Mouse (Mus musculus) lung, postnatal 4 days (tissue): ENCODE measurements around the gene Eif2b3.

ENCODE experiments used
- DNase-seq, 2 experiments: peaks; one replicate each; pipeline ENCODE4 v3.0.0; 2021

Gene Eif2b3

DNA sequence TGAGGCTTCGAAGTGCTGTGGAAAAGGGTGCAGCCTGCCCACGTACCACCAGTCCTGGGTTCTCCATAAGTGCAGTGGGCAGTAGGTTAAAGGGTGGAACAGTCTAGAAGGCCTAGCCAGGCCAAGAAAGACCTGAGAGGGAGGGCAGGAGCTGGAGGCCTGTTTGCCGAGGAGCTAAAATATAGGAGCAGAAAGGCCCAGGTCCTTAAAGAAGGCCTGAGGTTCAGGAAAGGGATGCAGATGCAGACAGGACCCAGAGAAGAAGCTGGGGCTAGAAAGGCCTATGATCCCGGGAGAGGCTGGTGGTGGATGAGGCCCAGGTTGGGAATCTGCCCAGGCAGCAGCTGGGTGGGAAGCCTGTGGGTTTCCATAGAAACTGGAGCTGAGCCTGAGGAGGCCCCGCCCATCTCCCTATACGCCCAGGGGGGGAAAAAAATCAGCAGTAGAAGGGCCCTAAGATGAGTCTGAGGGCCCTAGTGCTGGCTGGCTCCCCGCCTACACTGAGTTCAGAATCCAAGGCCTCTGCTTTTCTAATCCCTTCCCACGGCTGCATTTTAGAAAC, 106.2 kb downstream of the Eif2b3 start, which contains the start of gene Btbd19:
Btbd19 (minus strand) TSS at position 378 of the 562 bp plus-strand sequence.
- peak; percentile 79 to 90 for DNase-seq

GRCm38 (mm10) chr4:117125910-117126674, 106.9 kb downstream of the Eif2b3 start:
- DNase-seq: peak; percentile 87 to 90

DNA sequence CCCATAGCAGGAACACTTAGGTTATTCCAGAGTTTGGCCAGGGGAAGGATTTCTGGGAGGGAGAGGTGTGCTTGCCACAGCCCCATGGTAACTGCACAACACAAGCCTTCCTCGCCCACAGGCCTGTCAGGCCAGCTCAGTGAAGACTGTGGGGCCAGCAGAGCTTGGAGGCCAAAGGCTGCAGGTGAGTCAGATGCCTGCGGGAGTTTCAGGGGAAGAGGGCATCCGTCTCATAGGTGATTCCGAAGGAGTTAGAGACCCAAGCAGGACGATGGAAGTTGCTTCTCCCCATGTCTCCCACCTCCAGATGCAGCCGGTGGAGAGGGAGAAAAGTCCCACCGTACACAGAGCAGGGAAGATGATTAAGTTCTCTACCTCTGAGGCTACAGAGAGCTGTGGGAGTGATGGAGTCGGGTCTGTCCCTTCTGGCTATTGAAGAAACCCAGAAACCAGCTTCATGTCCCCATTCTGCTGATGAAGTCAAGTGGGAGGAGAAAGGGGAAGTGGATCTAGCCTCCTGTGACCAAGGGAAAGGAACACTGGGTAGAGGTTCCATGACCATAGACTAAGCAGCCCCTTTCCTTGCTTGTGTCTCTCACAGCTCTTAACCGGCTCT, 107.6 kb downstream of the Eif2b3 start, which contains the start of gene Tctex1d4:
Tctex1d4 (plus strand) TSS at position 120 of the 616 bp plus-strand sequence.
- peak; percentile 26 to 38 for DNase-seq

DNA sequence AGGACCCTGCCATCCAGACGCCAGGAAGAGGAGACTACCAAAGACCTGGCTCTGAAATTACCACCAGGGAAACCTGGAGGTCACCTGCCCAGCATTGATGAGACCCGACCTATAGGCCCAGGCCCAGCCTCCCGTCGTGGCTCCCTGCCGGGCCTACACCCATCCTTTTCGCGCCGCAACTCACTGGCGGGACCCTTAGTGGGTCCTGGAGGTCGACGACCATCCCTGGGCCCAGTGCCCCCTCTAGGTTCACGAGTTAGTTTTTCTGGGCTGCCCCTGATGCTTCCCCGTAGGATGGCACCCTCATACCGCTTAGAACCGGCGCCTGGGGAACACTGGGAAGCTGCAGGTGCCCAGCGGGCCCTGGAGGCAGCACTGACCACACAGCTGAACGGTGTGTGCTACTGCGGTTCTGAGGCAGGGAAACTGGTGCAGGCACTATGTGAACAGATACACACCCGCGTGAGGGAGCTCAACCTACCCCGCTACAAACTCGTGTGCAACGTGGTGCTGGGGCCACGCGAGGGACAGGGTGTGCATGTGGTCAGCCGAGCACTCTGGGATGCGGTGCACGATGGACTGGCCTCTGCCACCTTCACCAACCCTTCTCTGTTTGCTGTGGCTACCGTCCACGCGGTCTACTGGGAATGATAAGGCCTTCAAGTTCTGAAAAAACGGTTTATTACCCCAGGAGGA, 108.9 kb downstream of the Eif2b3 start:
- no peak for DNase-seq

- DNase-seq: no peak
Measured at GRCm38 (mm10) chr4:117130790-117131189, 111.6 kb downstream of the Eif2b3 start.

DNA sequence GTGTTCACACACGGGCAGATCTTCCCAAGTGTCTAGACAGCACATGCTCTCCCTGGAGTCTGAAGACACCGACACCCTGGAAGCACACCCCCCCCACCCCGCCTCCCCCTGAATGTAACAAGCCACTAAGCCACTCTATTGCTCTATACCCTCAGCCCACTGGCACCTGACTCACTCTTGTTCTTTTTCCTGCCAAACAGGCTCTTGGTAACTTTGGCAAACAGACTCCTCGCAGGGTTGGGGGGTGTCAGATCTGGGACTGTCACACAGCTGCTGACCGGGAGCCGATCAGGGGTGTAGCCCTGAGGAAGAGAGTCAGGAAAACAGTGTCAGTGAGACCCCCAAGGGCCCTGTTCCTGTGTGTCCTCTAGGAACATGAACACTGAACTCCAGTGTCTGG, 112.0 kb downstream of the Eif2b3 start:
- no peak for DNase-seq

GRCm38 (mm10) chr4:117131890-117132793, 112.9 kb downstream of the Eif2b3 start:
- peak; percentile 55 to 78 for DNase-seq

DNA sequence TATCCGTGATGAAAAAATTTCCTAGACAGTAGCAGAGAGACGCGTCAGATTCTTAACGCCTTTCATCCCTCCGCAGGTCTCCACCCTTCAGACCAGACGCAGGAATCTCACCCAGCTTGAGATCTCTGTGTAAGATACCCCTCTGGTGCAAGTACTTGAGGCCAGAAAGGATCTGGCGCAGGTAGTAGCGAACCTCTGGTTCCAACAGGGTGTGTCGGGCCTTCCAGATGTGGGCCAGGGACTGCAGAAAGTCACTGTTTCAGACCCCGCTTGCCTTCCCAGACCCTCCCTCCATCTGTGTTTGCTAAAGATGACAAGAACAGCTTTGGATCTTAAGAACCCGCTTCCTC, 113.6 kb downstream of the Eif2b3 start:
- no peak for DNase-seq

GRCm38 (mm10) chr4:117133366-117133796, 114.2 kb downstream of the Eif2b3 start:
- DNase-seq: peak in 1 of 2 experiments; percentile 19

DNA sequence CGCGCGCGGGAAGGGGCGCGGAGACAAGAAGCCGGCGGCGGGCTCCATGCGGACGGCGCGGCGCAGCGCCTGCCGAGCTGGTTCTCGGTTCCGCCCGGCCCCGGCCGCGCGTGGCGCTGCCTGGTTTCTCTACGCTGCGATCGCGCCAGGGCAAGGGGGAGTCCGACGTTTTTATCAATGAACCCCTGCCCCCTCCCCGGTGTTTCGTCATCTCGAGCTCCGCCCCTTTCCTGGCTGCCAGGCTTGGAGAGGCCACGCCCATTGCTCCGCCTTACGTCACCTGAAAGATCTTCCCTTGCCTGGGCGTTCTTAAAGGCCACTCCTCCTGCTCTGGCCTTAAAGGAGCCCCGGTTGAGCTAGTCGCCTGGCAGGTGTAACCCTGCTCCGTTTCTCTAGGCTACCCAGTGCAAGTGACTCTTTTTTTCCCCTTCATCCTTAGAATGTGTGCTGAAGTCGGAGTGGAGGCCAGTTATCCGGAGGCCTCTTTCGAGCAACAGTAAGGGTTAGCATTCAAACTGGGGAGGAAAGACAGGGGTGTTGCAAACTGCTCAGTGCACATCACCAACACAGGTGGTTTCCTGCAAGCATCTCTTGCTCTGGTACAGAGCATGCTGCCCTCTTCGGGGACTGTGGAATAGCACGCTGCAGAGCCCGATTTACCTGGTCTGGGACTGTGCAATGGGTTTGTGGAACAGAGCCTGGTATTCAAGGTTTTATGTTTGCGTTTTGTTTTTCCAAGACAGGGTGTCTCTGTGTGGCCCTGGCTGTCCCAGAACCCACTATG, 114.8 kb downstream of the Eif2b3 start, which contains the start of gene Plk3:
Plk3 (minus strand) TSS at position 147 of the 784 bp plus-strand sequence.
- DNase-seq: peak; percentile 96 to 98

- no peak for DNase-seq
Measured at GRCm38 (mm10) chr4:117134601-117134995, 115.4 kb downstream of the Eif2b3 start.

DNA sequence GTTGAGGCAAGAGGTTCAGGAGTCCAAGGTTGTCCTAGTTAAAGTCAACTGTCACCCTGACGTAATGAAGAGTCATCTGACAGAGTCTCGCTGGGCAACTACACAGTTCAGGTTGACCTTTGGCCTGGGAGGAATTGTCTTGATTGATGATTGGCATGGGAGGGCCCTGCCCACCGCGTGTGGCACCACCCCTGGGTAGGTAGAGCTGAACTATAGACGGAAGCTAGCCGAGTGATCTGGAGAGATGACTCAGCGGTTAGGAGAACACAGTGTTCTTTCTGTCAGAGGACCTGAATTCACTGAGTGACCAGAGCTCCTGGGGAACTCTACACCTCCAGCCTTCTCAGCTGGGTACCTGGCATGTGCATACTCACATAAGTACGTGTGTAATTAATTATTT, 116.8 kb downstream of the Eif2b3 start:
- peak; percentile 57 to 64 for DNase-seq
